Mouse (Mus musculus): ENCODE results near the gene Pex14.

DNA sequence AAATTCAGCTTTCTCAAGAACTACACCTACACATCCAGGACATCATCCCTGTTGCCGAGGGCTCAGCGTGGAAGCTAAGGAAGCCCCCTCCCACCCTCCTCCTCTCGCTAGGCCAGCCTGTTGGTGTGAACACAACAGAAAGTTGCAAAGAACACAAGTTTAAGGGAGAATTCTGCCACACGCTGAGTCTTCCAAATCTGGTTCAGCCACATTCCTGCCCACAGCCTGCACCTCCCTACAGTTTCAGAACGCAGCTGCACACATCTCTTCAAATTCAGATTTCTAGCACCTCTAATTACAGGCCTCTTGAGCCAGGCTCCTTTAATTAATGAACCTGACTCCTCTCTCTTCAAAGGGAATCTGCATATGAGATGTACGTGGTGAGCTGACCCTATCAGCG is 41.4 kb downstream of the Pex14 start:
- TF ChIP-seq CTCF (IDR thresholded peaks at IDR 0.05) (no peak), POLR2A (IDR thresholded peaks at IDR 0.05; ENCODE audit: insufficient read depth, low read depth, low read length) (no peak)

Data from heart, adult 2 months (tissue).